Mouse (Mus musculus) cerebellum, adult 8-10 months (tissue): Measurements from ENCODE around the gene Prcc.
"Not testable (repeated sequence)": the region's sequence is repeated elsewhere in the genome, so short reads cannot be mapped to it uniquely, and the experiment has no call there.

ENCODE experiments used
- DNase-seq: peaks from one replicate; pipeline ENCODE4 v3.0.0; 2022

Prcc gene

GRCm38 (mm10) chr3:87840858-87841257, 44.5 kb downstream of the Prcc start:
- DNase-seq: no peak

DNA sequence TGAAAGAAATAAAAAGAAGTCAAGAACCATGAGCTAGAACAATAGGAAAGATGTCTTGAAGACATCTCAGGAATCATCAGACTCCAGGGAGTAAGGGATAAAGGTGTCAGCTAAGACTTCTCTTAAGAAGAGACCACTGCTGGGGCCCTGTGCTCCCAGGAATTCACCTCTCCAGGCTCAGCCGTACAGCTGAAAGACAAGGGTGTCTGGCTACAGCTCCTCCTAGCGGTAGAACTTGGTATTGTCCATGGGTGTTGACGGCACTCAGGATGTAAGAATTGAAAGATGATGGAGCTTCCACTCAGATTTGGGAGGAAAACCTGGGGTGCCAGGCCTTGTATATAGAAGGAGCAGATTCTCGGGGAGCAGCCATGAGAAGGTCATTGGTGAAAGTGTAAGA, 46.8 kb downstream of the Prcc start:
- peak; percentile 68 for DNase-seq

DNA sequence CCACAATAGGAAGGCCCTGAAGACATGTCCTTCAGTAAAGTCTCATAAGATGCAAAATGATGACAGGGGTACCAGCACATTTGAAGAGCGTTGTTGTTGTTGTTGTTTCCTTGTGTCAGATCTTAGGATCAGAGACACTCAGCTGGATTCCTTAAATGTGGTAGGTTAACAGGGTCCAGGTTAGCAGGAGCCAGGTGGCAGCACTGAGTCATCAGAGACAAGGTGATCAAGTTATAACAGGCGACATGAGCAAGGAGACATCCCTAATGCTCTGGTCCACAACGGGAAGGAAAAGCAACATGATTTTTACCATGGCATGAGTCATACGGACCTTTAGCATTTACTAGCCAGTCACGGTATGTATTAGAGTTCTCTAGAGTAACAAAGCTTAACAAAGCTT, 51.9 kb downstream of the Prcc start:
- DNase-seq: no peak

- no peak for DNase-seq
These were observed 53.1 kb downstream of the Prcc start for GRCm38 (mm10) chr3:87832109-87832859.

- DNase-seq: no peak
These were observed 56.4 kb downstream of the Prcc start for GRCm38 (mm10) chr3:87829025-87829424.

DNA sequence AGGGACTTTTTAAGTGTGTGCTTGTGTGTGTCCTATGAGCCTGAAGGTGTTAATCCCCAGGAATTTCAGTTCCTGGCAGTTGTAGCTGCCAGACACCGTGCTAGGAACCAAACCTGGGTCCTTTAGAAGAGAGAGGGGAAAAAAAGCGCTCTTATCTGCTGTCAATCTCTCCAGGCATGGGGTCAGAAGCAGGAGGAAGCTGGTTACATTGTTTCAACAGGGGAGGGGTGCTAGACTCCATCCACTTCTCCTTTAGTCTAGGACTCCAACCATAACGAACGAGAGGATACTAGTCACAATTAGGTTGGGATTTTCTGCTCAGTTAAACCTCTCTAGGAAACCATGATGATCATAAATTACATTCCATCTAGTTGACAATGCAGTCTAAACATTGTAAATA, 57.0 kb downstream of the Prcc start:
- DNase-seq: no peak

DNA sequence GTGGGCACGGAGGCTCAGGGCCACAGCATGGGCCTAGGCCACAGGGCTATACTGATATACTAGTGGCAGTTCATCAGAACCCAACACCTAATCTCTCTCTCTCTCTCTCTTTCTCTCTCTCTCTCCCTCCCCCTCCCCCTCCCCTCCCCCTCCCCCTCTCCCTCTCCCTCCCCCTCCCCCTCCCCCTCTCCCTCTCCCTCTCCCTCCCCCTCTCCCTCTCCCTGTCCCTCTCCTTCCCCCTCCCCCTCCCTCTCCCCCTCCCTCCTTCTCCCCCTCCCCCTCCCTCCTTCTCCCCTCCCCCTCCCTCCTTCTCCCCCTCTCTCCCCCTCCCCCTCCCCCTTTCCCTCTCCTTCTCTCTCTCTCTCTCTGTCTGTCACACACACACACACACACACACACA, 61.2 kb downstream of the Prcc start, which contains the start of gene Pear1:
Pear1 (minus strand) TSS at position 101 of the 400 bp plus-strand sequence.
- DNase-seq: not testable (repeated sequence)

GRCm38 (mm10) chr3:87818226-87818625, 67.2 kb downstream of the Prcc start:
- no peak for DNase-seq

GRCm38 (mm10) chr3:87816646-87817093, 68.7 kb downstream of the Prcc start:
- peak; percentile 73 for DNase-seq

DNA sequence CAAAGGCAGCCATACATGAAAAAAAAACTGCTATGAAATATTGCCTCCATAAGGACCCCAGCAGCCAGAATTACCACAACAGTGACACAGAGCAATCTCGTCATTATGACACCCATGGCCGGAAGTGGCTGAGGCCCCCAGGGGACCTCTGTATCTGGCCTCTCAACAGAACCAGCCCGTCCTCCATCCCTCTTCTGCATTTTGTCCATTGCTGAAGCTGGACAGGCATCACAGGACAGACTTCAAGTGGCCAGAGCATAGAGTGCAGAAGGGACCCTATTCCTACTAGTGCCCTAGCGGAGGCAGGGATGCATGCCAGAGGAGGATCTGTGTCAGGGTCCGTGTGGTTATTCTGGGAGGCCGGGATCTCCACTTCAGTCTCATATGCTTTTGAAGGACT, 69.2 kb downstream of the Prcc start:
- no peak for DNase-seq

DNA sequence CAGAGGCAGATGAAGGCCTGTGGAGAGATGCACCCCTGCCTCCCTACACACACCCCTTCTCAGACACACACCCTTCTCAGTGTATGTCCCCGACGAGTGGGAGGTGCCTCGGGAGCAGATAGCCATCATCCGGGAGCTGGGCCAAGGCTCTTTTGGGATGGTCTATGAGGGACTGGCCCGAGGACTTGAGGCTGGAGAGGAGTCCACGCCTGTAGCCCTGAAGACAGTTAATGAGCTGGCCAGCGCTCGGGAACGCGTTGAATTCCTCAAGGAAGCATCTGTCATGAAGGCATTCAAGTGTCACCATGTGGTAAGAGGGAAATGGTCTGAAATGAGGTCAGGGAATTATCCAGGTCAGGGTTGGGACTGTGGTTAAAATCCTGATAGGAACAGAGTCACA, 72.5 kb downstream of the Prcc start:
- DNase-seq: no peak

DNA sequence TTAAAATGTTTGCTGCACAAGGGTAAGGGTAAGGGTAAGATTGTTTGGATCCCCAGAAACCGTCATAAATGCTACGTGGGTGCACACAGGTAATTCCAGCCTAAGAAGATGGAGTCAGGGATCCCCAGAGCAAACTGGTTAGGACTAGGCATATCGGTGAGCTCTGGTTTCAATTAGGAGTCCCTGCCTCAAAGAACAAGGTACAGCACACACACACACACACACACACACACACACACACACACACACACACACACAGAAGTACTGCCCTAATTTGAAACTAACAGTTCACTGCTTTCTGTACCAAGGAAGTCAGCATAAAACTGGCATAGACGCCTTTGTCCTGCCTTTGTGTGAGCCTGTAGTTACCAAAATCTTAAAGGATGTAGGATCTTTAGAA, 73.0 kb downstream of the Prcc start:
- no peak for DNase-seq

DNA sequence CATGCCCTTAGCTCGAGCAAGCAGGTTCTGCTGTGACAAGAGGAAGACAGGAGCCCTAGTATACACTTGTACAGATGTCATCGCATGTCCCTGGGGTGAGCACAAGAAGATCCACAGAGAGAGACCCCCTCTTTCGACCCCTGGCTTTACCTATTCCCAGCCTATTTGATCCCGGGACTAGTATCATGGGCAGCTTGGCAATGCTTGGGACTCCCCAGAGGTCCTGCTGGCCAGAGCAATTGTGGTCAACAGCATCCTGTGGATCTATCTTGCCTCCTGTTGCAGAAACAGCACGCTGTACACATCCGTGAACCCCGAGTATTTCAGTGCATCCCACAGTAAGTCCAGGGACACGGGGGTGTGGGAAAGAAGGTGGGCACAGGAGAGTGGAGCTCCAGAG, 74.1 kb downstream of the Prcc start:
- no peak for DNase-seq

GRCm38 (mm10) chr3:87809322-87809962, 76.0 kb downstream of the Prcc start:
- DNase-seq: no peak
